Mouse (Mus musculus): ENCODE measurements around the gene Wdfy2. TPM values are rescaled to one million over a fixed set of nuclear protein-coding genes. Genes with fewer than 3 reads are reported as not detected.
A peak's percentile ranks its signal among the peaks of the same experiment; 100 is the strongest.

The Wdfy2 gene
- polyA plus RNA-seq, 1 experiment from 2014 or later = 2.4 TPM

- TF ChIP-seq EP300 (optimal IDR thresholded peaks at IDR 0.05) (no peak), CTCF (IDR thresholded peaks at IDR 0.05; ENCODE audit: low read depth) (no peak)
- ATAC-seq (ENCODE audit: low FRiP score, low TSS enrichment) = peak; percentile 59; the same call in 1 of the 2 replicates
- no peaks in the 10 kb centered on the region for H3K4me1 ChIP-seq (replicated peaks; ENCODE audit: control insufficient read depth, insufficient read depth)
- no peaks in the 10 kb centered on the region for H3K36me3 ChIP-seq (ENCODE audit: control insufficient read depth, insufficient read depth, low read length)
- WGBS = 33% methylated on average over 3 of the region's 3 CpGs
- H3K4me2 ChIP-seq (replicated peaks; ENCODE audit: low read depth) = no peak overlapping the region
- H3K4me3 ChIP-seq (ENCODE audit: low read depth, low read length) = no peak overlapping the region
- H3K9ac ChIP-seq (ENCODE audit: low read length) = no peak overlapping the region
- H3K9me3 ChIP-seq (ENCODE audit: control insufficient read depth, low read length) = no peaks in the 10 kb centered on the region
- H3K27me3 ChIP-seq (ENCODE audit: control insufficient read depth, insufficient read depth, low read length) = no peaks in the 10 kb centered on the region
- no peak overlapping the region for H3K27ac ChIP-seq (replicated peaks)
- peak; percentile 16 for DNase-seq (ENCODE audit: low spot score)
Measured at GRCm38 (mm10) chr14:62806921-62807320, 30.6 kb upstream of the Wdfy2 start.

GRCm38 (mm10) chr14:62808661-62809523 is 28.6 kb upstream of the Wdfy2 start:
- no peak overlapping the region for H3K4me2 ChIP-seq (replicated peaks; ENCODE audit: low read depth)
- ATAC-seq (ENCODE audit: low FRiP score, low TSS enrichment) = no peak
- no peaks in the 10 kb centered on the region for H3K36me3 ChIP-seq (ENCODE audit: control insufficient read depth, insufficient read depth, low read length)
- no peak overlapping the region for H3K4me3 ChIP-seq (ENCODE audit: low read depth, low read length)
- TF ChIP-seq EP300 (optimal IDR thresholded peaks at IDR 0.05) (no peak), CTCF (IDR thresholded peaks at IDR 0.05; ENCODE audit: low read depth) (no peak)
- WGBS = 49% methylated on average over 7 of the region's 7 CpGs
- H3K27ac ChIP-seq (replicated peaks) = no peak overlapping the region
- no peak overlapping the region for H3K9ac ChIP-seq (ENCODE audit: low read length)
- no peaks in the 10 kb centered on the region for H3K9me3 ChIP-seq (ENCODE audit: control insufficient read depth, low read length)
- H3K27me3 ChIP-seq (ENCODE audit: control insufficient read depth, insufficient read depth, low read length) = no peaks in the 10 kb centered on the region
- no peak for DNase-seq (ENCODE audit: low spot score)
- no peaks in the 10 kb centered on the region for H3K4me1 ChIP-seq (replicated peaks; ENCODE audit: control insufficient read depth, insufficient read depth)

GRCm38 (mm10) chr14:62812765-62813164 is 24.7 kb upstream of the Wdfy2 start:
- H3K36me3 ChIP-seq (ENCODE audit: control insufficient read depth, insufficient read depth, low read length) = no peaks in the 10 kb centered on the region
- peak; percentile 92 for ATAC-seq (ENCODE audit: low FRiP score, low TSS enrichment)
- peak; percentile 48 for DNase-seq (ENCODE audit: low spot score)
- no peak overlapping the region for H3K4me3 ChIP-seq (ENCODE audit: low read depth, low read length)
- no peaks in the 10 kb centered on the region for H3K4me1 ChIP-seq (replicated peaks; ENCODE audit: control insufficient read depth, insufficient read depth)
- H3K27me3 ChIP-seq (ENCODE audit: control insufficient read depth, insufficient read depth, low read length) = no peaks in the 10 kb centered on the region
- TF ChIP-seq CTCF (IDR thresholded peaks at IDR 0.05; ENCODE audit: low read depth) = no peak
- H3K27ac ChIP-seq (replicated peaks) = no peak overlapping the region
- 22% methylated on average over 5 of the region's 5 CpGs for WGBS
- H3K4me2 ChIP-seq (replicated peaks; ENCODE audit: low read depth) = no peak overlapping the region
- no peaks in the 10 kb centered on the region for H3K9me3 ChIP-seq (ENCODE audit: control insufficient read depth, low read length)
- H3K9ac ChIP-seq (ENCODE audit: low read length) = no peak overlapping the region

GRCm38 (mm10) chr14:62814567-62814966 is 22.9 kb upstream of the Wdfy2 start:
- no peaks in the 10 kb centered on the region for H3K36me3 ChIP-seq (ENCODE audit: control insufficient read depth, insufficient read depth, low read length)
- no peak overlapping the region for H3K4me3 ChIP-seq (ENCODE audit: low read depth, low read length)
- H3K9ac ChIP-seq (ENCODE audit: low read length) = no peak overlapping the region
- no peak for DNase-seq (ENCODE audit: low spot score)
- ATAC-seq (ENCODE audit: low FRiP score, low TSS enrichment) = peak; percentile 56; the same call in 1 of the 2 replicates
- no peak for TF ChIP-seq CTCF (IDR thresholded peaks at IDR 0.05; ENCODE audit: low read depth)
- TF ChIP-seq EP300 (optimal IDR thresholded peaks at IDR 0.05) = no peak
- no peaks in the 10 kb centered on the region for H3K27me3 ChIP-seq (ENCODE audit: control insufficient read depth, insufficient read depth, low read length)
- no peak overlapping the region for H3K27ac ChIP-seq (replicated peaks)
- no peaks in the 10 kb centered on the region for H3K4me1 ChIP-seq (replicated peaks; ENCODE audit: control insufficient read depth, insufficient read depth)
- no peaks in the 10 kb centered on the region for H3K9me3 ChIP-seq (ENCODE audit: control insufficient read depth, low read length)
- 57% methylated on average over 6 of the region's 6 CpGs for WGBS
- no peak overlapping the region for H3K4me2 ChIP-seq (replicated peaks; ENCODE audit: low read depth)

GRCm38 (mm10) chr14:62816827-62817226 is 20.7 kb upstream of the Wdfy2 start:
- DNase-seq (ENCODE audit: low spot score) (no peak), ATAC-seq (ENCODE audit: low FRiP score, low TSS enrichment) (no peak)
- no peaks in the 10 kb centered on the region for H3K4me1 ChIP-seq (replicated peaks; ENCODE audit: control insufficient read depth, insufficient read depth)
- 64% methylated on average over 4 of the region's 4 CpGs for WGBS
- H3K9me3 ChIP-seq (ENCODE audit: control insufficient read depth, low read length) = no peaks in the 10 kb centered on the region
- no peaks in the 10 kb centered on the region for H3K36me3 ChIP-seq (ENCODE audit: control insufficient read depth, insufficient read depth, low read length)
- H3K9ac ChIP-seq (ENCODE audit: low read length) = no peak overlapping the region
- no peaks in the 10 kb centered on the region for H3K27me3 ChIP-seq (ENCODE audit: control insufficient read depth, insufficient read depth, low read length)
- H3K4me2 ChIP-seq (replicated peaks; ENCODE audit: low read depth) = no peak overlapping the region
- H3K27ac ChIP-seq (replicated peaks) = no peak overlapping the region
- TF ChIP-seq EP300 (optimal IDR thresholded peaks at IDR 0.05) = no peak
- TF ChIP-seq CTCF (IDR thresholded peaks at IDR 0.05; ENCODE audit: low read depth) = no peak
- H3K4me3 ChIP-seq (ENCODE audit: low read depth, low read length) = no peak overlapping the region
